Mouse (Mus musculus) testis, adult 2 months (tissue): ENCODE data around the gene Ext2.

Experiments used
- CTCF ChIP-seq: fragments of 200-500 bp; IDR thresholded peaks from 2 replicates; pipeline ENCODE4 v1.5.1; 2012; ENCODE audit warnings: low read depth, mild to moderate bottlenecking, inconsistent platforms, low read length, moderate library complexity; ENCODE audit not compliant: control insufficient read depth, insufficient read depth, insufficient replicate concordance
- POLR2A ChIP-seq: fragments of 200-500 bp; IDR thresholded peaks from 2 replicates; pipeline ENCODE4 v1.6.1; 2012; ENCODE audit warnings: low read depth, mild to moderate bottlenecking, inconsistent platforms, low read length, moderate library complexity; ENCODE audit not compliant: control insufficient read depth

GRCm38 (mm10) chr2:93840109-93840508 lies 17.7 kb upstream of the Ext2 start:
- no peak for TF ChIP-seq CTCF
- TF ChIP-seq POLR2A, result no peak
